ENCODE assay signal across 16 mouse cellular contexts in genomic region chr14:47240600-47240999, GRCm38 (mm10). TPM values are rescaled to one million over a fixed set of nuclear protein-coding genes. Genes with fewer than 3 reads are reported as not detected.
DNase-seq lines count a peak whose midpoint lies in the region; ATAC-seq lines count a peak whose summit lies in the region.
"Had no signal": no experiment of that assay in that cellular context is flagged by ENCODE, and none has a peak within 500 bp of the region (broad histone marks: within the 10 kb centered on the region; RNA-seq: fewer than 3 reads in every experiment).

No protein-coding gene starts in this region.

- peak; percentile 40 for DNase-seq in spleen, adult 12 weeks (ENCODE audit: low spot score)
- no peak for DNase-seq in spleen, adult 18-20 months
- DNase-seq in yolk sac, embryonic 10.5 days (ENCODE audit: low spot score): peak; percentile 24
- DNase-seq in ovary, postnatal 36 days (ENCODE audit: low spot score): no peak
- DNase-seq in adrenal gland, postnatal 4 days (ENCODE audit: low spot score in 2 of 2): no peak
- DNase-seq: adrenal gland, postnatal 25 days; cerebellum, adult 9-10 months; heart, postnatal 10 days; kidney, postnatal 4 days; lung, postnatal 36 days had no signal

- peak; percentile 95 for ATAC-seq in common myeloid progenitor, adult 5-6 weeks (replicated peaks; ENCODE audit: low read depth, poor library complexity, severe bottlenecking)
- peak; percentile 100 for ATAC-seq in liver, embryonic 15.5 days (ENCODE audit: insufficient read depth)
- ATAC-seq: forebrain, embryonic 15.5 days; inflammation-experienced regulatory T-cells, adult 6 months had no signal

- peak overlapping the region; percentile 57 for H3K4me2 ChIP-seq in liver, embryonic 15.5 days
- H3K4me2 ChIP-seq: forebrain, embryonic 15.5 days; limb, embryonic 13.5 days; neural tube, embryonic 15.5 days had no signal

- H3K9ac ChIP-seq in liver, embryonic 15.5 days: no peak overlapping the region
- H3K9ac ChIP-seq: forebrain, embryonic 15.5 days; limb, embryonic 13.5 days; neural tube, embryonic 15.5 days had no signal

- 19% methylated on average over 1 of the region's 1 CpGs for WGBS in liver, embryonic 15.5 days (ENCODE audit: insufficient replicate concordance)

- no peak overlapping the region for H3K4me3 ChIP-seq in liver, embryonic 15.5 days (replicated peaks)
- H3K4me3 ChIP-seq: forebrain, embryonic 15.5 days; limb, embryonic 13.5 days; neural tube, embryonic 15.5 days had no signal

- peak overlapping the region; percentile 90 for H3K27ac ChIP-seq in liver, embryonic 15.5 days (replicated peaks)
- H3K27ac ChIP-seq: forebrain, embryonic 15.5 days; limb, embryonic 13.5 days; neural tube, embryonic 15.5 days had no signal

- peaks cover 49% of the 10 kb centered on the region for H3K36me3 ChIP-seq in liver, embryonic 15.5 days (replicated peaks)

- peaks cover 35% of the 10 kb centered on the region for H3K4me1 ChIP-seq in liver, embryonic 15.5 days (replicated peaks)
- H3K4me1 ChIP-seq: forebrain, embryonic 15.5 days; limb, embryonic 13.5 days; neural tube, embryonic 15.5 days had no signal

- H3K27me3 ChIP-seq in liver, embryonic 15.5 days: no peaks in the 10 kb centered on the region
- H3K27me3 ChIP-seq: forebrain, embryonic 15.5 days; limb, embryonic 13.5 days; neural tube, embryonic 15.5 days had no signal

- H3K9me3 ChIP-seq in liver, embryonic 15.5 days (replicated peaks): no peaks in the 10 kb centered on the region
- H3K9me3 ChIP-seq: forebrain, embryonic 15.5 days had no signal

RNA-seq across cellular contexts. Expression of gene Wdhd1, which starts 36.1 kb away (rescaled TPM):
- total RNA-seq in common myeloid progenitor, adult 5-6 weeks (2017): 127 and 170 TPM in 2 replicates
- polyA plus RNA-seq in liver, embryonic 15.5 days (2015; fragmentation: Nextera tagmentation; extraction: Ambion mirVana): 32.3 and 33.7 TPM in 2 replicates
- total RNA-seq in adrenal gland, postnatal 4 days (2021): 10 to 100 TPM; 14.9 to 15.7 TPM

RNA-seq across cellular contexts. Expression of gene Socs4, which starts 36.1 kb away (rescaled TPM):
- total RNA-seq in common myeloid progenitor, adult 5-6 weeks (2017): 21.8 and 26.3 TPM in 2 replicates
- polyA plus RNA-seq in liver, embryonic 15.5 days (2015; fragmentation: Nextera tagmentation; extraction: Ambion mirVana): 2.0 and 2.5 TPM in 2 replicates
- total RNA-seq in adrenal gland, postnatal 4 days (2021): 10 to 100 TPM; 19.2 to 23.9 TPM

RNA-seq across cellular contexts. Expression of gene Gch1, which starts 51.4 kb away (rescaled TPM):
- 4.3 and 7.2 TPM in 2 replicates for total RNA-seq in common myeloid progenitor, adult 5-6 weeks (2017)
- 4.5 and 4.9 TPM in 2 replicates for polyA plus RNA-seq in liver, embryonic 15.5 days (2015; fragmentation: Nextera tagmentation; extraction: Ambion mirVana)
- 10 to 100 TPM; 42.3 to 43.9 TPM for total RNA-seq in adrenal gland, postnatal 4 days (2021)

RNA-seq across cellular contexts. Expression of gene Mapk1ip1l, which starts 57.5 kb away (rescaled TPM):
- total RNA-seq in common myeloid progenitor, adult 5-6 weeks (2017): 81.1 and 99.3 TPM in 2 replicates
- 27.0 and 28.0 TPM in 2 replicates for polyA plus RNA-seq in liver, embryonic 15.5 days (2015; fragmentation: Nextera tagmentation; extraction: Ambion mirVana)
- 100 to 1,000 TPM; 106 to 110 TPM for total RNA-seq in adrenal gland, postnatal 4 days (2021)

Comparison
In these comparisons a context has a peak if more than half of its experiments do, and no peak if none do; other contexts are left out.
1. DNase-seq: peak in spleen, adult 12 weeks (single experiment) and yolk sac, embryonic 10.5 days (single experiment); none in spleen, adult 18-20 months (0 of 2), ovary, postnatal 36 days (single experiment) and adrenal gland, postnatal 4 days (0 of 2).